Mouse (Mus musculus): ENCODE results near the gene Rab6b.

- no peak for TF ChIP-seq POLR2A (IDR thresholded peaks at IDR 0.05; ENCODE audit: extremely low read depth, insufficient read depth, low read length)
- no peak for TF ChIP-seq CTCF (IDR thresholded peaks at IDR 0.05; ENCODE audit: low read depth, low read length)
Measured at GRCm38 (mm10) chr9:103114901-103115300, 3.3 kb downstream of the Rab6b start.
